Mouse (Mus musculus): Measurements from ENCODE around the gene Teddm1a.

- TF ChIP-seq MAX (IDR thresholded peaks at IDR 0.05; ENCODE audit: low read depth) (no peak), MYOD1 (IDR thresholded peaks at IDR 0.05; ENCODE audit: control insufficient read depth in 1 of 3, insufficient read length in 2 of 3, low read depth in 2 of 3) (no peak)
These were observed at the start of gene Teddm1a for GRCm38 (mm10) chr1:153891442-153891841.

All from myocyte (in vitro differentiated cells).